Mouse (Mus musculus) left cerebral cortex, adult 9 months (tissue): Measurements from ENCODE around the gene Brf1.

ENCODE experiments used
- DNase-seq, 2 experiments: peaks; one replicate each; pipeline ENCODE4 v3.0.0; 2022; ENCODE audit warnings: low spot score in 2 of 2

Gene Brf1

DNA sequence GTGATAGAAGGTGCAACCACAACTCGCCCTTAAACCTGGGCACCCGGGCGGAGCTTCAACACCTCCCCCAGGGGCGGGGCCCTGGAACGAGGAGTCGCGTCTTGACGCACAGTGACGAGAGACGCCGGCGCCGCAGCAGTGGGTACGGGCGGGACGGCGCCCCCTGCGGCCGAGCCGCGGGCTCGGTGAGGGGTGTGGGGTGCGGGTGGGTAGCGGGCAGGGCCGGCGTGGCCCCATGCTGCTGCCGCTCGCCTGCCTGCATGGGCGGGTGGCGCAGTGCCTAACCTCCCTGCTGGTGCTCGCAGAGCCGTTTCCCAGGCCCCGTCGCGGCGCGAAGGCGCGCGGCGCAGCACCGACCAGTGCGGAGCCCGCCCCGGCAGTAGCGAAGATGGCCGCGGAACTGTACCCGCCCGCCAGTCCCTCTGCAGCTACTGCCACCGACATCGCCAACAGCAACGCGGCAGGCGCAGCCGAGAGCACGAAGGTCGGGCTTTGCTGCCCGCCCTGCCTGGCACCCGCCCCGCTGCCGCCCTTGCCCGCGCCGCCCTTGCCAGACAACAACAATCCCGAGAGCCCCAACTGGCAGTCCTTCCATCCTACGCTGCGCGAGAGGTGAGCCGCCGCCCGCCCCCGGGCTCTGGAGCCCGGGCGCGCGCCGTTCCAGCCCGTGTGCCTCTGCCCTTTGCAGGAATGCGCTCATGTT is 24.0 kb downstream of the Brf1 start, which contains the start of gene Btbd6:
Gene Btbd6 (plus strand): TSS at position 112 of the 703 bp plus-strand sequence.
- DNase-seq: peak; percentile 62 to 88

GRCm38 (mm10) chr12:112974736-112975135 is 25.8 kb downstream of the Brf1 start:
- DNase-seq: no peak

GRCm38 (mm10) chr12:112969616-112970015 is 30.9 kb downstream of the Brf1 start:
- DNase-seq: no peak

DNA sequence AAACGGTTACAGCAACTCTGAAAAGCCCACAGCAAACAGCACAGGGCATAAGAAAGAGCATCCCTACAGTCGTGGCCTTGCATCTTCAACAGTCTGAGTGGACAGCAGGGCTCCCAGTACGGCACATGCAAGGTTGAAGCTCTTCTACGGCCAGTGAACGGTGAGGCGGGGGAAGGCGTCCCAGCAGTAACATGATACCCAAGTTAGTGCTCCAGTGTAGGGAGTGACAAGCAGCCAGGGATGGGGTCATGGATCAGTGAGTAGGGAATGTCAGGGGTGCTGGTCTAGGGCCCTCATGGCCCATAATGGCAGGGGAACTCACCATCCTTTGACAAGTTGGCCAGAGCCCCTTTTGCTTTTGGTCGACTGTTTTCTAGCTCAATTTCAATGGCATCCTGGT is 31.6 kb downstream of the Brf1 start:
- DNase-seq: no peak

DNA sequence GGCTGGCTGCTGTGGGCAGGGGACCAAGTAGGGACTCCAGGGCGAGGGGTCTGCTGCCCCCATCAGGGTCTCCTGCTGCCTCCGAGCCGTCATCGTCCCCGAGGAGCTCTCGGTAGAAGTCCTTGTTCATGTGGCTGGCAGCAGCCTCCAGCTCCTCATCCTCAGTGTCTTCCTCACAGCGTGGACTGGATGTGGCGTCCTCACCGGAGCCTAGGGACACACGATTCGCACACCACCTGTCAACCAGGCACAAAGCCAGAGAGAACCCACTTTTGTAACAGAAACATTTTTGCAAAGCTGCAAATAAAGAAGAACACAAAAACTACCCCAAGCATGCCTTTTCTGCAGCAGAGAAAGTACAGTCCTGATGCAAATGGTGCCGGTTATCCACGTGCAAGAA is 34.7 kb downstream of the Brf1 start:
- DNase-seq: no peak

GRCm38 (mm10) chr12:112961872-112962271 is 38.6 kb downstream of the Brf1 start:
- DNase-seq: no peak

DNA sequence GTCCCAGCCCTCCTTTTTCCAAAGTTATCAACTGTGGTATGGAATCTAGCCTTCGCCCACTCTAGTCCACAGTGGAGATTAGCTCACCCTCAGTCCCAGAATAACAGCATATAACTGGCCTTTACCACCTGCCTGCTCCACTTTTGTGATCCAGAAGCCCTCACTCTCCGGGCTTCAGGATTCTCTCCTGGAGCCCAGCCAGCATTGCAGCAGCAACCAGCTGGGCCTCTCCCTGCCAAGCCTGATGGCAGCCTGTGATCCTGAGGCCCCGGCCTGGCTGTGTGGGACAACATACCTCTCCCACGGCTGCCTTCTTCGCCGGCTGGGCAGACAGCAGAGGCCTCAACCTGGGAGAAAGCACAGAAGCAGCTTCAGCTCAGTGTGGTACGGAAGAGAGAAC is 39.1 kb downstream of the Brf1 start:
- no peak for DNase-seq

- DNase-seq: no peak
Measured at GRCm38 (mm10) chr12:112959421-112959820, 41.1 kb downstream of the Brf1 start.

- DNase-seq: no peak
Measured at GRCm38 (mm10) chr12:112958303-112958702, 42.2 kb downstream of the Brf1 start.

DNA sequence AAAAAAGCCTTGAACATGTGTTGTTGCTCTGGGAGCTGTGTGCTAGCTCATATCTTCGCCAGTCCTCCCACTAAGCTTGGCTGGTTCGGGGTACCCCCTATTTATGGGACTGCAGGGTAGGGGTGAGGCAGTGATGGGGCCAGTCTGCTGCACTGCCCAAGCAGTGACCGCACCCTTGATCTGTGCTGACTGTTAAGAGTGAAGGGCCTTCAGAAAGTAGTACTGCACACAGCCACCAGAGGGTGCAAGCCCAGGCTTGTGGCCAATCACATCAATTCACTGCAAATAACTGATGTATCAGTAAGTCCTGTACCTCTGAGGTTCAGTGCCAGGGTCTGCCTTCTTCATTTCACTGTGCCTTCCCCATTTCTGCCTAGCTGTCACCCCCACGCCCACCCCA is 44.7 kb downstream of the Brf1 start:
- DNase-seq: peak in 1 of 2 experiments; percentile 83

DNA sequence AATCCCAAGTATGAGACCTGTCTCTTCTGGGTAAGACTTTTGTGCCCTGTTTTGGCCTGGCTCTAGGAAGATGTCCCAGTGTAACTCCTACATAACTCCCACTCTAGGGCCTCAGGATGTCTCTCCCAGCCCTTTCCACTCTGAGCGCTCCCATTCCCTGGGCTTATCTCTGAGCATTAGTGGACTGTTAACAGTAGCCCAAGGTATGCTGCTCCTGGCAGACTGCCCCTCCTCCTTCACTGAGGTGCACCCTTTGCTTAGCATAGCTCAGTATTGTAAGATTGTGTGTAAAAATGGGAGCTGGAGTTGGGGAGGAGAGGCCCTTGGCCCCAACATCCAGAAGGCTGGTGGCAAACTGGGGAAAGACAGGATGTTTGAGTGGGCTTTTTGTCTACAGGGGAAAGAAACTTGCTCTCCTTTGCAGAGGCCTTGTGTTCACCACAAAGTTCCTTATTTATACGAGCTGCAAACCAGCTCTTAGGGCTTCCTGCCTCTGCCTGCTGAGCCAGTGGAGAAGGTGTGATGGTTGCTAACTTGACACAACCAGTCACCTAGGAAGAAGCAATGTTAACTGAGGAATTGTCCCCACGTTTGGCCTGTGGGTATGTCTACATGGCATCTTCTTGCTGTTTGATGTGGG is 47.5 kb downstream of the Brf1 start:
- no peak for DNase-seq

DNA sequence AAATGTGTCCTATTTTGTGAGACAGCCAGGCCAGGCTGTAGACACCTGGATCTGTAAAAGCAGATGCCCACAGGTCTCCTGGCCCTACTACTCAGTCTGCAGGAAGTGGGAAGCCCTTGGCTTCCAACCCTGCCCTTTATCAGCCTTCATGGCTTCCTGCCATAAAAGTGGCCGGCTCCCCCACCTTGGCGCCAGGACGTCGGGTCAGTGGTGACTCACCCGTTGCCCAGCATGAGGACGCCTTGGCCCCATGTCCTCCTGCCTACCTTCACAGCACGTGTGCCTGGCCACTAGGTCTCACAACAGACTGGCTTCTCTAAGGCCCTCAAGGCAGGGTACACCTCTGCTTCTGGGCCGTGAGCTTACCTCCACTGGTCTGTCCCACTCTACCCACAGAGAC is 48.1 kb downstream of the Brf1 start:
- DNase-seq: no peak

- no peak for DNase-seq
Measured at GRCm38 (mm10) chr12:112951150-112951842, 49.2 kb downstream of the Brf1 start.

DNA sequence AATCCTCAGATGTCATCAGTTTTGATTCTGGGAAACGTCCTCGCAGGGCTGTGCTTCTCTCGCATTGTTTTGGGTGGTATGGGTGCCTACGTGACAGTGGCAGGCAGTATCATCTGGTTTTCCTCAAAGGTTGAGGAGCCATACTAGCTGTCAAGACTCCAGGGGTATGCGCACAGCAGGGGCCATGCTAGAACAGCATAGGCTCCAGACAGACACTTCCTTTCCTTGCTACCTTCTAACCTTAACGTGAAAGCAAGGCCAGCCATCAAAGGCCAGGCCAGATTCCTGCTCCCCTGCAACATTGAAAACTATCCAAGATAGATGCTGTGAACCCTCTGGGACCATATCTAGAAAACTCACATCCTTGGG is 49.8 kb downstream of the Brf1 start:
- DNase-seq: no peak

- peak; percentile 84 to 93 for DNase-seq
Measured at GRCm38 (mm10) chr12:112950040-112950760, 50.3 kb downstream of the Brf1 start.

GRCm38 (mm10) chr12:112947307-112947706 is 53.2 kb downstream of the Brf1 start:
- DNase-seq: no peak

DNA sequence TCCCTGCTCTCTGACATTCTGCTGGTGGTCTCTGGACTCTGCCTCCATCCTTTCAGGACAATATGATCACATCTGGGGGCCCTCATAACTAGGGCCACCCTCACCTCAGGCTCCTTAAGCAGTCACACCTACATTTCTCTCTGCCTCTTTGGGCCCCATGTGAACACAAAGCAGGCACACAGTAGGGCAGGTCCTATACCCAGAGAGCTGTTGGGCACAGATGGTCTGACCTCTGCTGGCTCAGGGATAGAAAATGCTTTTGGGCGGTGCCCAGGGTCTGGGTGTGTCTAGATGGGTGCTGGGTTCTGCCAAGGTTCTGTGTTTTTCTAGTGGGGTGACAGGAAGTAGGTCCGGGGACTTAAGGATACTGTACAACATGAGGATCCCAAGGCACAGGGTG is 56.8 kb downstream of the Brf1 start:
- no peak for DNase-seq

- peak in 1 of 2 experiments; percentile 60 for DNase-seq
Measured at GRCm38 (mm10) chr12:112941776-112942713, 58.5 kb downstream of the Brf1 start, which contains the start of gene Nudt14. Nudt14 (minus strand) TSS chr12:112942124.

DNA sequence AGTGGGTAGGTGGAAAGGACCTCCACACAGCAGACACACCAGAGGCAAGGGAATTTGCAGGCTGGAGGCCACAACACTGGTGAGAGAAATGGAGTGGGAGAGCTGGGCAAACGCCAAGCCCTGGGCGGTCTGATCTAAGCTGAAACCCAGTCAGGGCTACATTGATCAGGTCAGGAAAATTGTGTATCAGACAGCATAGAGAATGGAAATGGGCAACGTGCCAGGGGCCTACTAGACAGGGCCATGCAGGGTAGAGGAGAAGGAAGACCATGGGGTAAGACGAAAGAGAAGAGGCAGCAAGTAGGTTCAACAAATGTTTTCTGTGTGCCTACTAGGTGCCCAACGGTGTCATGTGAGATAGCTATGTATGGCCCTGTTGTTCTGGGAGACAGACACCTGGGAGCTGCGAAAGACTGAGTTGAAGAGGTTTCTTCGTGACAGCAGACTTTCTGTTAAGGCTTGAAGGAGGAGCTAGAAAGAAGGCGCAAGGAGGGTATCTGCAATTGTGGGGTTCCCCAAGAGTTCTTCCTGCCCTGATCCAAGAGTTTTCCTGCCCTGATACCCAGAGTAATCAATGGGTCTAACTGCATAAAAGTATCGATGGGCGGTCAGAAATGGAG is 59.2 kb downstream of the Brf1 start:
- DNase-seq: no peak

GRCm38 (mm10) chr12:112940710-112941109 is 59.8 kb downstream of the Brf1 start:
- no peak for DNase-seq

GRCm38 (mm10) chr12:112940238-112940637 is 60.3 kb downstream of the Brf1 start:
- DNase-seq: no peak
